Mouse (Mus musculus) CH12.LX (cell line): ENCODE data around the gene Casz1. TPM values are rescaled to one million over a fixed set of nuclear protein-coding genes. Genes with fewer than 3 reads are reported as not detected.

ENCODE experiments used
- DNase-seq: peaks from one replicate; pipeline ENCODE4 v3.0.0-alpha.2; 2013; ENCODE audit errors: extremely low read depth
- H3K27ac ChIP-seq: 2 replicates; pipeline ENCODE4 v1.5.1; 2012; ENCODE audit warnings: low read depth, mild to moderate bottlenecking, control low read depth, moderate library complexity; ENCODE audit not compliant: insufficient read depth
- H3K27me3 ChIP-seq: replicated peaks from 2 replicates; pipeline ENCODE3; 2012; ENCODE audit warnings: inconsistent platforms
- H3K36me3 ChIP-seq, 2 experiments: replicated peaks in 1 of 2; 2 replicates each; pipeline versions ENCODE3 to v1.6.1; 2012; ENCODE audit warnings: inconsistent platforms in 1 of 2, low read length in 1 of 2, mild to moderate bottlenecking in 1 of 2, mixed read lengths in 1 of 2, moderate library complexity in 1 of 2; ENCODE audit not compliant: control insufficient read depth in 1 of 2, insufficient read depth in 1 of 2
- H3K4me1 ChIP-seq, 2 experiments: 2 replicates each; pipeline ENCODE4 v1.6.1; 2012; ENCODE audit warnings: inconsistent platforms in 1 of 2, moderate library complexity in 1 of 2; ENCODE audit not compliant: insufficient read depth in 2 of 2, control insufficient read depth in 1 of 2
- H3K4me2 ChIP-seq: 2 replicates; pipeline ENCODE4 v1.6.1; 2012; ENCODE audit warnings: low read depth, mild to moderate bottlenecking, control low read depth; ENCODE audit not compliant: poor library complexity, insufficient read depth, severe bottlenecking
- H3K4me3 ChIP-seq, 3 experiments: fragments of 150-350 bp in 1 of 3; sonication (generic) in 1 of 3; replicated peaks in 1 of 3; 2 replicates each; pipeline versions ENCODE3 to v1.5.1; 2011 to 2012; ENCODE audit warnings: low read depth in 2 of 3, low read length in 2 of 3, mild to moderate bottlenecking in 2 of 3, moderate library complexity in 2 of 3, control low read depth in 1 of 3, improper control_type of control experiment in 1 of 3, inconsistent platforms in 1 of 3, mixed read lengths in 1 of 3; ENCODE audit not compliant: poor library complexity in 1 of 3
- H3K79me2 ChIP-seq: replicated peaks from 2 replicates; pipeline ENCODE4 v1.6.1; 2012; ENCODE audit warnings: mild to moderate bottlenecking, moderate library complexity; ENCODE audit not compliant: control insufficient read depth, poor library complexity, insufficient read depth, severe bottlenecking; ENCODE audit errors: extremely low read depth
- H3K9ac ChIP-seq: 2 replicates; pipeline ENCODE4 v1.6.1; 2012; ENCODE audit warnings: low read depth, mild to moderate bottlenecking, control low read depth, moderate library complexity; ENCODE audit not compliant: insufficient read depth
- H3K9me3 ChIP-seq: replicated peaks from 2 replicates; pipeline ENCODE3; 2012; ENCODE audit warnings: low read length, inconsistent platforms, mixed read lengths
- CHD2 ChIP-seq: IDR thresholded peaks from 2 replicates; pipeline ENCODE4 v1.6.1; 2011; ENCODE audit warnings: low read length, improper control_type of control experiment
- CTCF ChIP-seq, 2 experiments: IDR thresholded peaks in 1 of 2; conservative IDR thresholded peaks in 1 of 2; 2 replicates each; pipeline ENCODE4 v1.5.1; 2011 to 2012; ENCODE audit warnings: low read depth in 2 of 2, low read length in 2 of 2, improper control_type of control experiment in 1 of 2, inconsistent platforms in 1 of 2, mild to moderate bottlenecking in 1 of 2, moderate library complexity in 1 of 2
- E2F4 ChIP-seq: IDR thresholded peaks from 2 replicates; pipeline ENCODE4 v1.6.1; 2011; ENCODE audit warnings: low read depth, low read length, improper control_type of control experiment; ENCODE audit not compliant: insufficient replicate concordance
- EP300 ChIP-seq: IDR thresholded peaks from 2 replicates; pipeline ENCODE4 v1.6.1; 2011; ENCODE audit warnings: low read length, improper control_type of control experiment
- ETS1 ChIP-seq: conservative IDR thresholded peaks from 2 replicates; pipeline ENCODE4 v1.6.1; 2012; ENCODE audit warnings: low read depth, mild to moderate bottlenecking, inconsistent platforms, low read length, improper control_type of control experiment, moderate library complexity
- GABPA ChIP-seq: IDR thresholded peaks from 2 replicates; pipeline ENCODE4 v1.6.1; 2012; ENCODE audit warnings: low read depth, low read length, improper control_type of control experiment, inconsistent platforms; ENCODE audit not compliant: insufficient replicate concordance
- HCFC1 ChIP-seq: IDR thresholded peaks from 2 replicates; pipeline ENCODE4 v1.6.1; 2012; ENCODE audit warnings: low read depth, mild to moderate bottlenecking, inconsistent platforms, low read length, improper control_type of control experiment
- JUN ChIP-seq: IDR thresholded peaks from 2 replicates; pipeline ENCODE4 v1.6.1; 2011; ENCODE audit warnings: low read depth, mild to moderate bottlenecking, low read length, improper control_type of control experiment, moderate library complexity; ENCODE audit not compliant: insufficient read depth
- MAX ChIP-seq: IDR thresholded peaks from 2 replicates; pipeline ENCODE4 v1.6.1; 2011; ENCODE audit warnings: low read length, improper control_type of control experiment
- MXI1 ChIP-seq: IDR thresholded peaks from 2 replicates; pipeline ENCODE4 v1.6.1; 2011; ENCODE audit warnings: mild to moderate bottlenecking, low read depth, low read length, improper control_type of control experiment
- NELFE ChIP-seq: IDR thresholded peaks from 2 replicates; pipeline ENCODE4 v1.6.1; 2011; ENCODE audit warnings: low read depth, low read length, improper control_type of control experiment
- PAX5 ChIP-seq: IDR thresholded peaks from 2 replicates; pipeline ENCODE4 v1.6.1; 2012; ENCODE audit warnings: low read length, inconsistent platforms, mixed read lengths
- POLR2A ChIP-seq: IDR thresholded peaks from 2 replicates; pipeline ENCODE4 v1.6.1; 2011; ENCODE audit warnings: low read depth, mild to moderate bottlenecking, improper control_type of control experiment, low read length
- ZC3H11A ChIP-seq: IDR thresholded peaks from 2 replicates; pipeline ENCODE4 v1.6.1; 2012; ENCODE audit warnings: low read depth, mild to moderate bottlenecking, inconsistent platforms, low read length, improper control_type of control experiment
- ZMIZ1 ChIP-seq: IDR thresholded peaks from 2 replicates; pipeline ENCODE4 v1.6.1; 2012; ENCODE audit warnings: low read depth, mild to moderate bottlenecking, inconsistent platforms, low read length, improper control_type of control experiment
- ZNF384 ChIP-seq: IDR thresholded peaks from 2 replicates; pipeline ENCODE4 v1.6.1; 2012; ENCODE audit warnings: low read depth, low read length, improper control_type of control experiment, inconsistent platforms
- dilution Hi-C: fragments of 300-500 bp; cut with MboI; formaldehyde crosslinking; loops from 2 replicates; pipeline ENCODE4 v1.14.3; 2020; ENCODE audit warnings: low sequenced_read_pairs; ENCODE audit not compliant: extremely low pct_unique_long_range_greater_than_20kb, extremely low pct_ligation_motif_present
- in situ Hi-C: fragments of 300-500 bp; cut with MboI; formaldehyde crosslinking; loops from 3 replicates; pipeline ENCODE4 v1.14.3; 2019; ENCODE audit warnings: low sequenced_read_pairs, low pct_ligation_motif_present, low pct_unique_long_range_greater_than_20kb, mixed read lengths
- polyA plus RNA-seq: library from polyadenylated mRNA; unstranded; fragments of >175 nt; gene quantifications from 2 replicates; pipeline ENCODE4 v1.2.1, GENCODE M21; 2012; ENCODE audit warnings: low read depth; ENCODE audit not compliant: insufficient read length
- total RNA-seq, 2 experiments: library from RNA; depleted of rRNA; stranded (reverse); fragments of 300-350 nt in 1 of 2; fragments of >200 nt in 1 of 2; gene quantifications; 2 replicates each; pipeline ENCODE4 v1.2.3; 2012 to 2014

The Casz1 gene
- total and polyA plus RNA-seq, 3 experiments: 0.12 to 0.36 (median 0.17) TPM

DNA sequence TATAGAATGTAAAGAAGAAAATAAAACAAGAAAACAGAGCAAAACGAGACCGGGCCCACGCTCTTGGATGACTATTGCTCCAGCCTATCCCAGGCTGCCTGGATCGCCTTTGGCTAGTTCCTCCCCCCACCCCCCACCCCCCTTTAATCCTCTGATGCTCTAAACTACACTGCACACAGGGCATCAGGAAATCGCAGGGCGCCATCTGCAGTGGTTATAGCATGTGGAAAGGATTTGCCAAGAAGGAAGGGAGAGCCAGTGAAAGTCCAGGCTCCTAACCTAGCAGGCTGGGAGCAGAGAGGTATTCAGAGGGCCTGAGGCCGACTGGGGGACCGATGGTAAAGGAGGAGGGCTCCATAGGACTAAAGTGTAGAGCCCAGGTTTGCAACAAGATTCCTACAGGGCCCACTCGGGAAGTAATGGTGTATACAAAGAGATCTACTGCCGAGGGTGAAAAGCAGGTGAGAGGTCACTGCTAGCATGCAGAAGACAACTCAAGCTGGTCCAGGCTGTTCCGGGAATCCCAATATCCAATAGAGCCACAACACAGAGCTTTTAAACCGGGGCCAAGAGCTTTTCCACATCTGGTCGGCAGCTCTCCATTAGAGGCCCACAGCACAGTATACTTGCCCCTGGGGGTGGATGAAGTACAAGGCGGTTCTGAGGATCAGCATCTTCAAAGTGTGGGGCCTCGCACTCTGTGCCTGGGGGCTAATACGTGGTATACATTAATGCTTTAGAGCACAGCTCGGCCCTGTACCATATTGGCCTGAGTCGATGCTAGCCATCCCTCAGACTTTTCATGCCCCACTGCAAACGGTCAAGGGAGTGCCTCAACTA lies 180.7 kb downstream of the Casz1 start:
- in situ Hi-C loops: no loop called here

DNA sequence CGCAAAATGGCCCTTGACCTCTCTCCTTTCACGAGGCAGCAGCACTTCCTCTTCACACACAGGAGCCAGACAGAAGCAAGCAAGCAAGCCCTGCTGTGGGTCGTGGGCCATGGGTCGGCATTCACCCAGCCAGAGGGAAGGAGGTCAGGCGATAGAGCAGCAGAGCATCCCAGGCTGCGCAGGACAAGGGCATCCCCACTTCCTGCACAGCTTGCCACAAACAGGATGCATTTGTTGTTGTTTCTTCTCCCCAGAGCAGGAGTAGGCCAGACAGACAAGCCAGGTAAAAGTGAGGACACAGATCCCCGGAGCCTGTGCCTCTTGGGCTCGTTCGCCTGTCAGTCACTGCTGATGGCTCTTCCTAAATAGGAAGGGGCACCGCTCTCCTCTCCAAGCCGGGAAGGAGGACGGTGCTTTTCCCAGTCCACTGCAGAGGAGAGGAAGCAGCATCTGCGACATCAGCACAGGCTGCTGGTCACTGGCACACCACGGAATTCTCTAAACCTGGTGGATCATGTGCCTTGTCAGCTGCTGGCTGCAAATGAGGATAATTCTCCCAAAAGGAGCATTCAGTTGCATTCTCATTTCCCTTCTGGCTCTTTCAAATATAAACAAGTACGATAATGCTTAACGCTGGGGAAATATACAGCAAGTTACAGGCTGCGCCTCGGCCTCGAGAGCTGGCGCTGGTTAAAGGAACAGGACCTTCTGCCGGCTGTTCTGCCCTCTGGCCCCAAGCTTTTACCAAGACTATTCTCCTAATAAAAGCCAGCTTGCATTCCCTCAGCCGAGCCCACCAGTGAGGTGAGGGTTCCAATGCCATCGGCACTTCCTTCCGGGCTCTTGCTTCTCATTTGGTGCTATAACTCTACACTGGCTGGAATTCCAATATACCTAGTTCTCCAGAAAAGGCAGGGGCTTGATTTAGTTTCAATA lies 181.6 kb downstream of the Casz1 start:
- H3K9ac ChIP-seq: no peak overlapping the region
- in situ Hi-C loops: no loop called here
- no peak for TF ChIP-seq EP300
- no peak for TF ChIP-seq CTCF (conservative IDR thresholded peaks at IDR 0.05 in 1 of 2, IDR thresholded peaks at IDR 0.05 in 1 of 2; ENCODE audit: low read depth in 2 of 2, low read length in 2 of 2)
- no peak for TF ChIP-seq ZC3H11A
- TF ChIP-seq HCFC1: no peak
- TF ChIP-seq GABPA: no peak
- TF ChIP-seq ZMIZ1: no peak
- TF ChIP-seq MXI1: no peak
- no peak for TF ChIP-seq ZNF384
- TF ChIP-seq JUN: no peak
- no peak for TF ChIP-seq PAX5
- no peak for TF ChIP-seq MAX
- TF ChIP-seq E2F4: no peak
- TF ChIP-seq NELFE: no peak
- TF ChIP-seq POLR2A: no peak
- TF ChIP-seq ETS1: no peak
- TF ChIP-seq, all 38 proteins: peak for 0
- no peaks in the 10 kb centered on the region for H3K27me3 ChIP-seq
- H3K4me1 ChIP-seq: peaks cover 0 to 13% of the 10 kb centered on the region in 2 experiments; a peak in 2 of 4 replicates
- peaks cover 19 to 78% of the 10 kb centered on the region in 2 experiments for H3K36me3 ChIP-seq
- no peak overlapping the region for H3K4me3 ChIP-seq
- dilution Hi-C loops: no loop called here
- no peaks in the 10 kb centered on the region for H3K9me3 ChIP-seq
- H3K4me2 ChIP-seq: no peak overlapping the region
- no peak overlapping the region for H3K27ac ChIP-seq
- 0 out of 2 replicates have a peak, but pooled peaks cover 2% of the 10 kb centered on the region for H3K79me2 ChIP-seq
- no peak for DNase-seq

More for the DNA sequence above, 180.7 kb downstream of the Casz1 start:
- TF ChIP-seq PAX5 (no peak), CHD2 (no peak)
- H3K4me1 ChIP-seq: peaks cover 0 to 5% of the 10 kb centered on the region in 2 experiments; a peak in 2 of 4 replicates
- H3K36me3 ChIP-seq: peaks cover 19 to 82% of the 10 kb centered on the region in 2 experiments
- no peak overlapping the region for H3K9ac ChIP-seq
- H3K4me2 ChIP-seq: no peak overlapping the region
- 0 out of 2 replicates have a peak, but pooled peaks cover 2% of the 10 kb centered on the region for H3K79me2 ChIP-seq
- dilution Hi-C loops: no loop called here
- no peak overlapping the region for H3K27ac ChIP-seq
- DNase-seq: no peak
- no peak overlapping the region for H3K4me3 ChIP-seq
- H3K27me3 ChIP-seq: no peaks in the 10 kb centered on the region
- no peaks in the 10 kb centered on the region for H3K9me3 ChIP-seq
